Mouse (Mus musculus) forebrain, embryonic 14.5 days (tissue): ENCODE results near the gene Gm3417. TPM values are rescaled to one million over a fixed set of nuclear protein-coding genes. Genes with fewer than 3 reads are reported as not detected.
"Not testable (repeated sequence)": the region's sequence is repeated elsewhere in the genome, so short reads cannot be mapped to it uniquely, and the experiment has no call there.

Experiments used
- ATAC-seq: fragments of 200-750 bp; cut with Nextera tagmentation; 2 replicates; pipeline ENCODE4 v1.8.0; 2017; ENCODE audit warnings: mild to moderate bottlenecking, moderate library complexity
- DNase-seq: peaks from one replicate; pipeline ENCODE4 v3.0.0-alpha.2; 2015; ENCODE audit warnings: low spot score
- H3K27ac ChIP-seq: fragments of 300-500 bp; sonication (generic); 2 replicates; pipeline ENCODE4 v1.5.1; 2014; ENCODE audit warnings: low read depth, mild to moderate bottlenecking, control low read depth, low read length, moderate library complexity
- H3K27me3 ChIP-seq: fragments of 300-500 bp; sonication (generic); replicated peaks from 2 replicates; pipeline ENCODE4 v1.6.1; 2014; ENCODE audit warnings: low read length, control low read depth, mixed read lengths; ENCODE audit not compliant: control insufficient read depth, insufficient read depth
- H3K36me3 ChIP-seq: fragments of 300-500 bp; sonication (generic); 2 replicates; pipeline ENCODE4 v1.6.1; 2014; ENCODE audit warnings: low read length, control low read depth; ENCODE audit not compliant: control insufficient read depth, insufficient read depth
- H3K4me1 ChIP-seq: fragments of 300-500 bp; sonication (generic); 2 replicates; pipeline ENCODE4 v1.6.1; 2014; ENCODE audit warnings: antibody characterized with exemption, low read length, control low read depth; ENCODE audit not compliant: control insufficient read depth, insufficient read depth
- H3K4me2 ChIP-seq: fragments of 300-500 bp; sonication (generic); 2 replicates; pipeline ENCODE4 v1.6.1; 2014; ENCODE audit warnings: mild to moderate bottlenecking, control low read depth, low read length
- H3K4me3 ChIP-seq: fragments of 300-500 bp; sonication (generic); 2 replicates; pipeline ENCODE4 v1.5.1; 2014; ENCODE audit warnings: low read depth, low read length, control low read depth
- H3K9ac ChIP-seq: fragments of 300-500 bp; sonication (generic); 2 replicates; pipeline ENCODE4 v1.6.1; 2014; ENCODE audit warnings: mild to moderate bottlenecking, low read length, control low read depth, moderate library complexity
- H3K9me3 ChIP-seq: fragments of 300-500 bp; sonication (generic); replicated peaks from 2 replicates; pipeline ENCODE4 v1.6.1; 2016; ENCODE audit warnings: low read length, control low read depth, mixed read lengths; ENCODE audit not compliant: control insufficient read depth
- WGBS: fragments of 180-500 bp; shearing (Covaris S2); extraction: QIAGEN DNeasy Blood & Tissue Kit; methylation state at CpG from one replicate; pipeline ENCODE4 v1.1.7; 2014; 5-methylcytosine and 5-hydroxymethylcytosine counted together
- polyA plus RNA-seq: library from polyadenylated mRNA; unstranded; fragments of >200 nt; fragmentation: Nextera tagmentation; extraction: Ambion mirVana; gene quantifications from 2 replicates; pipeline ENCODE4 v1.2.1, GENCODE M21; 2014

Gm3417 gene
- polyA plus RNA-seq, 1 experiment from 2014 or later, result 0.62 TPM

DNA sequence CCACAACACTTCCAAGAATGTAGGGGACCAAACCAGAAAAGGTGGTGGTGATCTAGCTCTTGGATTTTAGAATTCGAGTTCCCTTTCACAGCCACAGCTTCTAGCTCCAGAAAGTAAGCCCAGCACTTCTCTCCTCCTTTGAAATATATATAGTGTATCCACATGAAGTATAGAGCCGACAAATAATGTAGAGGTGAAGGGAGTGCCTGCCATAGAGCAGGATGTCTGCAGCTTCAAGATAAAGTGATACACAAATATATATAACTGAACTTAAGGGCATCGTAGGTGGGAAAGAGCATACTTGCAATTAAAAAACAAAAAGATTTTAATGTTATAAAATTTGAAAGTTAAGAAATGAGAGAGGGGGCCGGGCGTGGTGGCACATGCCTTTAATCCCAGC is 15.6 kb upstream of the Gm3417 start:
- not testable (repeated sequence) for H3K4me1 ChIP-seq, ATAC-seq, H3K27ac ChIP-seq, H3K9ac ChIP-seq, H3K4me3 ChIP-seq, H3K36me3 ChIP-seq, H3K27me3 ChIP-seq, H3K9me3 ChIP-seq, H3K4me2 ChIP-seq, DNase-seq
- WGBS, result no CpG with 5 or more reads among the region's 5 CpGs

DNA sequence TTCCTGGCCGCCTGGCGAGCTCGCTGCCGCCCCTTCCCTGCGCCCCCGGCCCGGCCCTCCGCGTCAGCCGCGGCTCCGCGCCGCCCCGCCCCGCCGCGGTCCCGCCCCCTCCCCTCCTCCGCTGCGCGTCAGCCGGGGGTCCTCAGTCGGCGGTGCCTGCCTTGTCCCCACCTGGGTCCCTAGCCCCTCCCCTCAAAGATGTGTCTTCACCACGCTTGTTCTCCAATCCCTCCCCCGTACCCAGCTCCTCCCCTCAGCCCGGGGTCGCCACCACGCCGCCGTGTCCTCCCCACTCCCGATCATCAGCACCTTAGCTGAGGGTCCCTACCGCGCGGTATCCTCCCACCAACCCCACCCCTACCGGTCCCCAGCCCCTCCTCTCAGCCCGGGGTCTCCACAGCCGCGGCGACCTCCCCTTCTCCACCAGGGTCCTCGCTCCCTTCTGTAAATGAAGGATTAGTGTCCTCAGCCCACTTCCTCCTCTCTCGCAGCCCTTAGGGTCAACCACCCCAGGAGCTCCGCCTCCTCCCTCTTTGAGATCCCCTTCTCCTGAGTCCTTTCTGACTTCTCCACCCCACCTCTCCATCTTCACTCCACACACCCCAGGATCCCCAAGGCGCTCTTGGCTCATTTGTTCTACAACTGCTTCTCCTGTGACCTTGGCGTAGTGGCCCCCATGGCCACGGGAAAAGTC is 14.7 kb upstream of the Gm3417 start:
- no CpG with 5 or more reads among the region's 47 CpGs for WGBS
- H3K4me1 ChIP-seq, DNase-seq, H3K4me2 ChIP-seq, H3K9ac ChIP-seq, H3K4me3 ChIP-seq, H3K36me3 ChIP-seq, H3K9me3 ChIP-seq, H3K27ac ChIP-seq, H3K27me3 ChIP-seq: not testable (repeated sequence)
- ATAC-seq, result peak; percentile 95

DNA sequence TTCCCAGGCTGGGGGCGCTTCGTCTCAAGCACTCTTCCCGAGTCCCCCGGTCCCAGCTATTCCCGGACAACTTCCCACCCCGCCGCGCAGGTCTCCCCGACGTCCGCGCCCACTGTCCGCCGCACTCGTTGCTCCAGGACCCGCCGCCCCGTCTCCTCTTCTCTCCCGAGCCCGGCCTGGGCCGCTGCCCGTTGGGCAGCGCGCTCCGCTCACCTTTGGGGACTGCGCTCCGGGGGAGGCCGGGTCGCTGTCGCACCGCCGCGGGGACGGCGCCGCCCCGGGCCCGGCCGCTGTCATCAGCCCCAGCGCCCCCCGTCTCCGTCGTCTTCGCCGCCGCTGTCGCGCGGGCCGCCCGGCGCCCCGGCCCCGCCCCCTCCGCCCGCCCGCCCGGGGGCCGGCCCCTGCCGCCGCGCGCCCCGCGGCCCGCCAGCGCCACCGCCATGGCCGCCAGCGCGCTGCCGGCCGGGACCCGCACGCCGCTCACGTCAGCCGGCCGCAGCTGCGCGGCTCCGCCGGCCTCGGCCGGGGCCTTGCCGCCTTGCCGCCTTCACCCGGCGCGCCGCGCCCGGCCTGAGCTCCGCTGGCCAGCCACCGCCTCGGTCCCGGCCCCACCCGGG is 14.0 kb upstream of the Gm3417 start:
- DNase-seq, H3K27ac ChIP-seq, H3K4me1 ChIP-seq, H3K9ac ChIP-seq, H3K27me3 ChIP-seq, H3K4me3 ChIP-seq, H3K4me2 ChIP-seq, H3K9me3 ChIP-seq, H3K36me3 ChIP-seq: not testable (repeated sequence)
- WGBS, result no CpG with 5 or more reads among the region's 98 CpGs
- ATAC-seq, result peak; percentile 78

DNA sequence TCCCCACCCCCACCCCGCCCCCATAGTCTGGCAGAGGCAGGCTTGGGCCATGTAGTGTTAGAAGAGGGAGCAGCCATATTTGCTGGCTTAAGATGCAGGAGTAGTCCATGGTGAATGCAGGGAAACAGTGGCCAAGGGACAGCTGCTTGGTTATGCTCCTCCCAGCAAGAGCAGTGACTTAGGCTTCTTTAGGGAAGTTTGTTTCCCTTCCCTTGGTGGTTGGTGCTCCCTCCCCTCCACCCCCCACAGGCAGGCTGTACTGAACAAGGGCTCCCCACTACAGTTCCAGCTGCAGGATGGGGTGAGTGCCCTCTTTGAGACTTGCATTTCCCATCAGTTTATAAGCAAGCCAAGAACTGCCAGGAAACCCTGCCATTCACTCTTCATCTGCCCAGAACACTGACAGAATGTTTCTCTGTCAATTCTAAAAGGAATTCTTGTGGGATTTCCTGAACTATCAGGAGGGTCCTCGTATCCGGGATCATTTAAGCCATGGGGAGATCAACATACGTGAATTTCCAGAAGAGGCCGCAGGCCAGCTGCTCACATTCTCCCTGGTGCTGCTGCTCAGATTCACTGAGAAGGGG is 11.6 kb upstream of the Gm3417 start:
- H3K36me3 ChIP-seq, H3K4me3 ChIP-seq, H3K4me1 ChIP-seq, H3K9ac ChIP-seq, H3K27ac ChIP-seq, ATAC-seq, H3K27me3 ChIP-seq, H3K9me3 ChIP-seq, H3K4me2 ChIP-seq, DNase-seq: not testable (repeated sequence)
- 80% methylated on average over 4 of the region's 5 CpGs for WGBS

DNA sequence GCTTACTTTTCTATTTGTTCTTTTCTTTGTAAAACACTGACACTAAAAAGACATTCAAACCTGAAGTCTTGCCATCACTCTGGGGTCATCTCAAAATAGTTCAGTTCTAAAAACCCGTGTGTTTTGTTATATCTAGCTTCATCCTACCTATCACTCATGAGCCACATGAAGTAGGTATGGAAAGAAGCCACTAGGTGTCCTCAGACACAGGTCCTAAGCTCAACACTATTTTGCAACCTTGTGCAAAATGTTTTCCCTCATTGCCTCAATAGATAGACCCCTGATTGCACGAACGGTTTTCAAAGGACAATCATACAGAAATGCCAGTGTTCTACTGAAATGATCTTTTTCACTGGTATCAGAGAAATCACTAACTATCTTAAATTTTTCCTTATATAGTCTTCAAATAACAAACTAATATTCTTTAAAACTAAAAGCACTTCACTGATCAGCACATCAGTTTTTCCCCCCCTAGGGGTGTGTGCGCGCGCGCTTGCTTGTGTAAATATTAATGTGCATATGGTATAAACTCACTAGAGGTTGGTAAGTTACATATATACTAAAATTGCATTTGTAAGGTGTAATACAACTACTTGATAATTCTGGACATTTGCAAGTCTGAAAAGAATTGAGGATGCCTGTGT is 750 bp downstream of the Gm3417 start:
- H3K9me3 ChIP-seq, H3K27me3 ChIP-seq, DNase-seq, H3K4me1 ChIP-seq, H3K36me3 ChIP-seq, H3K4me3 ChIP-seq, H3K27ac ChIP-seq, H3K4me2 ChIP-seq, H3K9ac ChIP-seq: not testable (repeated sequence)
- under 1% methylated on average over 4 of the region's 7 CpGs for WGBS
- peak; percentile 6; the same call in 1 of the 2 replicates for ATAC-seq

DNA sequence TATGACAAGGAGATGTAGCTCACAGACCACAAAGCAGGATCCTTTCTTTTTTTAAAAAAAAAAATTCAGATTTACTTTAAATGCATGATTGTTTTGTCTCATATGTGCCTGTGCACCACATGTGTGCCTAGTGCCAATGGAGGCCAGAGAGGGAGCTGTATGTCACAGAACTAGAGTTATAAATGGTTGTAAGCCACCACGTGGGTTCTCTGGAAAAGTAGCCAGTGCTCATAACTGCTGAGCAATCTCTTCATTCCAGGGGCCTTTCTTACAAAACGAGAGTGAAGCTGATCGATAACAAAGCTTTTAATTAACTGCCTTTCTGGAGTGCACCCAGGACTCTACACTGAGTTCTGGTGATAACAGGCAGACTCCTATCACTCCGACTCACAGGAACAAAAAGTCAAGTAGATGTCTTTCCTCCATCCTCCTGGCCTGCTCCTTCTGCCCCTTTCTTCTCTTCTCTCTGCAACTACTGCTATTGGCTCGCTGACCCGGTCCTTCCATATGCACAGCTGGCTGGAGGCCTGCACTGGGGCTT is 10.1 kb downstream of the Gm3417 start:
- not testable (repeated sequence) for ATAC-seq, H3K27ac ChIP-seq, H3K27me3 ChIP-seq, H3K9ac ChIP-seq, H3K4me3 ChIP-seq, H3K4me1 ChIP-seq, H3K9me3 ChIP-seq, DNase-seq, H3K36me3 ChIP-seq, H3K4me2 ChIP-seq
- no CpG with 5 or more reads among the region's 6 CpGs for WGBS

DNA sequence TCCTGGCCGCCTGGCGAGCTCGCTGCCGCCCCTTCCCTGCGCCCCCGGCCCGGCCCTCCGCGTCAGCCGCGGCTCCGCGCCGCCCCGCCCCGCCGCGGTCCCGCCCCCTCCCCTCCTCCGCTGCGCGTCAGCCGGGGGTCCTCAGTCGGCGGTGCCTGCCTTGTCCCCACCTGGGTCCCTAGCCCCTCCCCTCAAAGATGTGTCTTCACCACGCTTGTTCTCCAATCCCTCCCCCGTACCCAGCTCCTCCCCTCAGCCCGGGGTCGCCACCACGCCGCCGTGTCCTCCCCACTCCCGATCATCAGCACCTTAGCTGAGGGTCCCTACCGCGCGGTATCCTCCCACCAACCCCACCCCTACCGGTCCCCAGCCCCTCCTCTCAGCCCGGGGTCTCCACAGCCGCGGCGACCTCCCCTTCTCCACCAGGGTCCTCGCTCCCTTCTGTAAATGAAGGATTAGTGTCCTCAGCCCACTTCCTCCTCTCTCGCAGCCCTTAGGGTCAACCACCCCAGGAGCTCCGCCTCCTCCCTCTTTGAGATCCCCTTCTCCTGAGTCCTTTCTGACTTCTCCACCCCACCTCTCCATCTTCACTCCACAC is 16.9 kb downstream of the Gm3417 start:
- not testable (repeated sequence) for H3K9ac ChIP-seq, H3K36me3 ChIP-seq, H3K9me3 ChIP-seq, H3K4me2 ChIP-seq, DNase-seq, H3K4me1 ChIP-seq, H3K27ac ChIP-seq, H3K4me3 ChIP-seq, H3K27me3 ChIP-seq
- peak; percentile 96 for ATAC-seq
- no CpG with 5 or more reads among the region's 44 CpGs for WGBS

DNA sequence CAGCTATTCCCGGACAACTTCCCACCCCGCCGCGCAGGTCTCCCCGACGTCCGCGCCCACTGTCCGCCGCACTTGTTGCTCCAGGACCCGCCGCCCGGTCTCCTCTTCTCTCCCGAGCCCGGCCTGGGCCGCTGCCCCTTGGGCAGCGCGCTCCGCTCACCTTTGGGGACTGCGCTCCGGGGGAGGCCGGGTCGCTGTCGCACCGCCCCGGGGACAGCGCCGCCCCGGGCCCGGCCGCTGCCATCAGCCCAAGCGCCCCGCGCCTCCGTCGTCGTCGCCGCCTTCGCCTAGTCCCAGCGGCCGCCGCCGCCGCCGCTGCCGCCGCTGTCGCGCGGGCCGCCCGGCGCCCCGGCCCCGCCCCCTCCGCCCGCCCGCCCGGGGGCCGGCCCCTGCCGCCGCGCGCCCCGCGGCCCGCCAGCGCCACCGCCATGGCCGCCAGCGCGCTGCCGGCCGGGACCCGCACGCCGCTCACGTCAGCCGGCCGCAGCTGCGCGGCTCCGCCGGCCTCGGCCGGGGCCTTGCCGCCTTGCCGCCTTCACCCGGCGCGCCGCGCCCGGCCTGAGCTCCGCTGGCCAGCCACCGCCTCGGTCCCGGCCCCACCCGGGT is 17.5 kb downstream of the Gm3417 start, which contains the start of gene Phf10:
TSS of gene Phf10 (minus strand) at position 323 of the 606 bp plus-strand sequence.
- not testable (repeated sequence) for H3K9me3 ChIP-seq, H3K36me3 ChIP-seq, H3K27me3 ChIP-seq, H3K4me1 ChIP-seq
- WGBS, result under 1% methylated on average over 44 of the region's 100 CpGs
- DNase-seq (peak; percentile 11), ATAC-seq (peak; percentile 85)
- peak within 1 kb of the TSS; percentile 93 for H3K4me2 ChIP-seq
- H3K4me3 ChIP-seq, result peak within 1 kb of the TSS; percentile 63
- H3K27ac ChIP-seq, result peak within 1 kb of the TSS; percentile 52; the same call in 1 of the 2 replicates
- H3K9ac ChIP-seq, result peak within 1 kb of the TSS; percentile 73
